Mouse (Mus musculus): ENCODE data around the gene 1700122O11Rik.

DNA sequence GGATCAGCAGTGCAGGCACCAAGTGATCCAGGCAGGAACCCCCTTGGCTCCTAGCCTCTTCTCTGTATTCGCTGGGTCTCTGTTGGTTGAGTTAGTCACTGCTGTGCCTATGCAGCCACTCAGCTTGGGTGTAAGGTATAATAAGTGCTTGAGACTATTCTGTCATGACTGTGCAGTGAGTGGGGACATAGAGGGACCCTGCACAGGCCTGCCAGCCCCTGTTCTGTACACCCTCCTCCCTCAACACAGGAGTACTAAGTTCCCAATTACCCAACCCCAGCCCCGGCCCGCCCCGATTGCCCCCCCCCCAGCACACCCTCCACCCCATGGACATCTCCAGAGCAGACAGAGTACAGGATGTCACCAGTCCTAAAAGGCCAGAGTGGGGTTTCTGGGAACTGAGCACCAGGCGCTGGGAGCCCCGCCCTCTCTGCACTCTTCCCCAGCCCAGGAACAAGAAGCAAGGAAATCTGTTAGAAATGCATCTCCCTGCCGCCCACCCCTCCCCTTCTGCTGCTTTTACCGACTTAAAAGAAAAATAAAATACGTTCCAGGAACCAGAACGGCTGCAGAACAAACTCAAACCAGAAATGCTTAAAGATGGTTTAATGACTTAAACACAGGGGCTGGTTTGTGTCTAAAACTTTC is 26.2 kb upstream of the 1700122O11Rik start:
- TF ChIP-seq POLR2A (IDR thresholded peaks at IDR 0.05; ENCODE audit: low read depth, low read length): no peak
- TF ChIP-seq CTCF (IDR thresholded peaks at IDR 0.05; ENCODE audit: extremely low read depth, insufficient read length, insufficient replicate concordance, low read depth, low read length): no peak
